Mouse (Mus musculus) liver, adult 2 months (tissue): ENCODE data around the gene Tenm3.
"Not testable (repeated sequence)": the region's sequence is repeated elsewhere in the genome, so short reads cannot be mapped to it uniquely, and the experiment has no call there.

Experiments used
- CTCF ChIP-seq: fragments of 200-500 bp; IDR thresholded peaks from 2 replicates; pipeline ENCODE4 v1.5.1; 2011; ENCODE audit warnings: low read depth, low read length, control low read depth
- POLR2A ChIP-seq: fragments of 200-500 bp; IDR thresholded peaks from 2 replicates; pipeline ENCODE4 v1.6.1; 2011; ENCODE audit warnings: low read length, control low read depth; ENCODE audit not compliant: insufficient read depth; ENCODE audit errors: extremely low read depth

DNA sequence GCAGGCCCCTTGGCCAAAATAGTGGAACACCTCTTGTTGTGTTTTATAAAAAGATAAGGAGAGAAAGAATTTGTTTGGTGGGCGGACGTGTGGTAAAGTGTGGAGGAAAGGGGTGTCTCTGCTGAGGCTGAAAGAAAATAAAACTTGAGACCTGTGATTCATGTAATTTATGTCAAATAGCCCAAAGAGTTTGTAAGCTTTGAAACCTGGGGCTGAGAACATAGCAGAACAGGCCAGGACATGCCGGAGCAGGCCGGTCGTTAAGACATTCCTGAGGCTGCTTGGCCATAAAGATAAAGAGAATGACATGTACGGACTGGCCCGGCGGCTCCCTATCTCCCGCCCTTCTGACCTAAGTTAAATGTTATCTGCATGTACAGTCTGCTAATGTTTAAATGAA lies 663.6 kb downstream of the Tenm3 start:
- TF ChIP-seq POLR2A, CTCF: not testable (repeated sequence)
